In the genomic region with DNA sequence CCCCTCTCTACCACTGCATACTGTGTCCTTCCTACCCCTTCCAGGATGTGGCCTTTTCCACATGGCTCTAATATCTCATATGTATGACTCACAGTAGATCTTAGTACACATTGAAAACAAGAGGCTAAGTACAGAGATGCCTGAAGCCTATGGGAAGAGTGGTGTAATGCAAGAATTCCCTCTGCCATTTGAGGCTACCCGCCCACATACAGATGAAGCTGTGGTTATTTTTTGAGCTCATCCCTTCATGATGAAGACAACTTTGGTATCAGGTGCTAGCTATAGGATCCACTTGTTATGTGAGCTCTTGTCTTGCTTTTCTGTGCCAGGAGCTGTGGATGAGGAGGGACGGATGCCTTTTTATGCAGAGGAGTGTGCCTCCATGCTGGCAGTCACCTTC, we compare ENCODE assay signal across 11 mouse cellular contexts. TPM values are rescaled to one million over a fixed set of nuclear protein-coding genes. Genes with fewer than 3 reads are reported as not detected.
"Had no signal": no experiment of that assay in that cellular context is flagged by ENCODE, and none has a peak within 500 bp of the region (broad histone marks: within the 10 kb centered on the region; RNA-seq: fewer than 3 reads in every experiment).

No protein-coding gene starts in this region.

- ATAC-seq: liver, embryonic 12.5 days; midbrain, embryonic 16.5 days had no signal

- DNase-seq: lung, adult 18-20 months; lung, embryonic 14.5 days; lung, postnatal 10 days; lung, postnatal 4 days; midbrain, embryonic 14.5 days; right cerebral cortex, postnatal 14 days; thymus, adult 2 months; thymus, postnatal 25 days had no signal

RNA-seq across cellular contexts. Expression of gene Tagln, which starts 20.2 kb away (rescaled TPM):
- total RNA-seq: megakaryocyte-erythroid progenitor cell, adult 5-6 weeks had no signal
